ENCODE assay signal across 14 mouse cellular contexts in the genomic region with DNA sequence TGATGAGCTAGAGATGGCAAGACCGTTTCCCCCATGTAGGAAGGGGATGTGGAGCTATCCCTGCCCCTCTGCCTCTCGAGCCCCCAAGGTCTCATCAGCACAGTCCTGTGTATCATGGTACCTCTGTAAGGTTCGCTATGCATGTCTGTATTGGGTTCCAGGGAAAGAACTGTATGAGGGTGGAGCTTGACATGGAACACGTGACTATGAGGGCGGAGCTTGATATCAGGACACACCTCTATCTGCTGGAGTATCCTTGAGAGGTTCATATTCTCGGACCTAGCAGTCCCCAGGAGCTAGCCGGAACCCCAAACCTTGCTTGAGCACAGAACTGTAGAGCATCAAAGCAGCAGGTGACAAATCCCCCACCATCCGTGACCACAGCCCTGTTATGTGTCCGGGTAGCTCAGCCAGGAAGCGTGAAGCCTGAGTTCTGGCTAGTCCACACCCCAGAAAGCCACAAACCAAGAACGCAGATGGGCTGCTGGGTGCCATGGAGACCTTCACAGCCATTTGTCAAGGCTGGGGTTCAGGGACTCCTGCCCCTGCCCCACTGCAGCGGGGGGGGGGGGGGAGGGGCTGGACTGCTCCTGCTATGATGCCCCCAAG.
A peak's percentile ranks its signal among the peaks of the same experiment; 100 is the strongest.
DNase-seq lines count a peak whose midpoint lies in the region; ATAC-seq and TF ChIP-seq lines count a peak whose summit lies in the region.
"Had no signal": no experiment of that assay in that cellular context is flagged by ENCODE, and none has a peak within 500 bp of the region (broad histone marks: within the 10 kb centered on the region; RNA-seq: fewer than 3 reads in every experiment).

No protein-coding gene starts in this region.

- H3K27ac ChIP-seq in kidney, embryonic 15.5 days = no peak overlapping the region
- no peak overlapping the region for H3K27ac ChIP-seq in liver, embryonic 13.5 days
- no peak overlapping the region for H3K27ac ChIP-seq in gastrocnemius, adult 2 months
- H3K27ac ChIP-seq: stomach, embryonic 15.5 days had no signal

- no peak overlapping the region for H3K4me3 ChIP-seq in kidney, embryonic 15.5 days (replicated peaks)
- H3K4me3 ChIP-seq in C2C12 (ENCODE audit: insufficient read depth, poor library complexity, severe bottlenecking) = no peak overlapping the region
- no peak overlapping the region for H3K4me3 ChIP-seq in liver, embryonic 13.5 days (replicated peaks)
- no peak overlapping the region for H3K4me3 ChIP-seq in gastrocnemius, adult 2 months
- H3K4me3 ChIP-seq: embryonic facial prominence, embryonic 13.5 days; stomach, embryonic 15.5 days had no signal

- no peaks in the 10 kb centered on the region for H3K79me3 ChIP-seq in C2C12 (ENCODE audit: low read depth)

- H3K9ac ChIP-seq in kidney, embryonic 15.5 days = no peak overlapping the region
- H3K9ac ChIP-seq in liver, embryonic 13.5 days = no peak overlapping the region
- H3K9ac ChIP-seq: embryonic facial prominence, embryonic 13.5 days; stomach, embryonic 15.5 days had no signal

- no peak overlapping the region for H3ac ChIP-seq in C2C12 (ENCODE audit: control insufficient read depth, insufficient read length, low read depth)

- no peak for DNase-seq in kidney, postnatal 4 days
- no peak for DNase-seq in liver, embryonic 13.5 days
- DNase-seq in lung, adult 18-20 months = no peak
- no peak for DNase-seq in gastrocnemius, adult 2 months
- no peak for DNase-seq in right cerebral cortex, postnatal 36 days (ENCODE audit: low spot score in 2 of 2)
- DNase-seq: cerebellum, adult 11 months; kidney, adult 11 months; lung, postnatal 4 days had no signal

- no peak overlapping the region for H3K4me2 ChIP-seq in kidney, embryonic 15.5 days
- no peak overlapping the region for H3K4me2 ChIP-seq in liver, embryonic 13.5 days
- H3K4me2 ChIP-seq: embryonic facial prominence, embryonic 13.5 days; stomach, embryonic 15.5 days had no signal

- no peaks in the 10 kb centered on the region for H3K79me2 ChIP-seq in C2C12 (ENCODE audit: control insufficient read depth, insufficient read depth)

- H3K9me3 ChIP-seq in kidney, embryonic 15.5 days (replicated peaks) = no peaks in the 10 kb centered on the region
- no peaks in the 10 kb centered on the region for H3K9me3 ChIP-seq in liver, embryonic 13.5 days (replicated peaks)
- H3K9me3 ChIP-seq: embryonic facial prominence, embryonic 13.5 days; stomach, embryonic 15.5 days had no signal

- intact Hi-C loops in gastrocnemius, adult 2 months (cut with DNase I) = no loop called here

- 74% methylated on average over 11 of the region's 12 CpGs for WGBS in kidney, embryonic 15.5 days
- 59% methylated on average over 12 of the region's 12 CpGs for WGBS in liver, embryonic 13.5 days (ENCODE audit: insufficient replicate concordance)

- ATAC-seq in kidney, embryonic 15.5 days (replicated peaks; ENCODE audit: low FRiP score) = 0 out of 2 replicates have a peak, but pooled peaks have one; percentile 25
- peak; percentile 42 for ATAC-seq in common myeloid progenitor, adult 5-6 weeks (replicated peaks; ENCODE audit: low read depth, poor library complexity, severe bottlenecking)
- peak; percentile 35 for ATAC-seq in liver, embryonic 13.5 days (ENCODE audit: low read depth)
- ATAC-seq: CD4-positive, CD25-positive, alpha-beta regulatory T cell, adult 4 months had no signal

- H3K36me3 ChIP-seq in kidney, embryonic 15.5 days = no peaks in the 10 kb centered on the region
- H3K36me3 ChIP-seq in C2C12 (ENCODE audit: control insufficient read depth, insufficient read depth) = no peaks in the 10 kb centered on the region
- no peaks in the 10 kb centered on the region for H3K36me3 ChIP-seq in liver, embryonic 13.5 days
- H3K36me3 ChIP-seq: embryonic facial prominence, embryonic 13.5 days; stomach, embryonic 15.5 days had no signal

- H3K4me1 ChIP-seq in kidney, embryonic 15.5 days = peaks cover 24% of the 10 kb centered on the region
- peaks cover 65% of the 10 kb centered on the region for H3K4me1 ChIP-seq in liver, embryonic 13.5 days (replicated peaks)

- no peaks in the 10 kb centered on the region for H3K27me3 ChIP-seq in kidney, embryonic 15.5 days
- peaks cover 31% of the 10 kb centered on the region for H3K27me3 ChIP-seq in C2C12 (ENCODE audit: control insufficient read depth, insufficient read depth, insufficient read length)
- H3K27me3 ChIP-seq in liver, embryonic 13.5 days = no peaks in the 10 kb centered on the region
- H3K27me3 ChIP-seq: embryonic facial prominence, embryonic 13.5 days; stomach, embryonic 15.5 days had no signal

- TF ChIP-seq CTCF in C2C12 (IDR thresholded peaks at IDR 0.05; ENCODE audit: control insufficient read depth, insufficient read depth, insufficient read length) = no peak
- TF ChIP-seq CTCF in gastrocnemius, adult 2 months (IDR thresholded peaks at IDR 0.05) = no peak

TF ChIP-seq in C2C12, 6 proteins besides CTCF, POLR2A, EP300 and RAD21:
- TF ChIP-seq USF1 (IDR thresholded peaks at IDR 0.05; ENCODE audit: low read depth) (peak; percentile 27), CEBPB (IDR thresholded peaks at IDR 0.05; ENCODE audit: low read depth) (no peak)
